Mouse (Mus musculus): ENCODE measurements around the gene Rbmx. TPM values are rescaled to one million over a fixed set of nuclear protein-coding genes. Genes with fewer than 3 reads are reported as not detected.

Rbmx gene
- polyA plus RNA-seq, 1 experiment from 2014 or later = 71.6 TPM

DNA sequence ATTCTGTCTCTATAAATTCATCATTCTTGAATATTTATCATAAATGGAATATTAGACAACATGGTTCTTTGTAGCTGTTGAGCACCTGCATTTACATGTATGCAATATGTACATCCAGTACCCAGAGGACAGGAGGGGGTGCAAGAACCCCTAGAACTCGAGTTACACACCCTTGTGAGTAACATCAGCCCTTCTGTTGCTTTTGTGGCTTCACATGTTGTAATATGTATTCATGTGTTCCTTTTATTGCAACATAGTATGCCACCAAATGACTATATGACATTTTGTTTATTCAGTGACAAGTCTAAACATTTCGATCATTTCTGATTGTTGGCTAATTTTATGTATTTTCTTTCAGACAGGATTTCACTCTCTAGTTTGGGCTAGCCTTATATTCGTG, 15.7 kb downstream of the Rbmx start:
- H3K4me3 ChIP-seq (ENCODE audit: low read depth, low read length) = no peak overlapping the region
- no peak overlapping the region for H3K27ac ChIP-seq (ENCODE audit: low read depth, low read length)
- WGBS = 74% methylated on average over 3 of the region's 3 CpGs
- H3K27me3 ChIP-seq (replicated peaks; ENCODE audit: control insufficient read depth, insufficient read depth, low read length) = no peaks in the 10 kb centered on the region
- DNase-seq (ENCODE audit: low spot score) (no peak), ATAC-seq (replicated peaks; ENCODE audit: low FRiP score) (no peak)
- H3K9ac ChIP-seq (ENCODE audit: low read depth, low read length) = no peak overlapping the region
- no peaks in the 10 kb centered on the region for H3K9me3 ChIP-seq (ENCODE audit: control insufficient read depth, low read length)
- peaks cover 2% of the 10 kb centered on the region; the same call in 1 of the 2 replicates for H3K36me3 ChIP-seq (ENCODE audit: control insufficient read depth, insufficient read depth, low read length)
- H3K4me1 ChIP-seq (replicated peaks; ENCODE audit: control insufficient read depth, insufficient read depth, low read length) = no peaks in the 10 kb centered on the region
- H3K4me2 ChIP-seq = no peak overlapping the region

DNA sequence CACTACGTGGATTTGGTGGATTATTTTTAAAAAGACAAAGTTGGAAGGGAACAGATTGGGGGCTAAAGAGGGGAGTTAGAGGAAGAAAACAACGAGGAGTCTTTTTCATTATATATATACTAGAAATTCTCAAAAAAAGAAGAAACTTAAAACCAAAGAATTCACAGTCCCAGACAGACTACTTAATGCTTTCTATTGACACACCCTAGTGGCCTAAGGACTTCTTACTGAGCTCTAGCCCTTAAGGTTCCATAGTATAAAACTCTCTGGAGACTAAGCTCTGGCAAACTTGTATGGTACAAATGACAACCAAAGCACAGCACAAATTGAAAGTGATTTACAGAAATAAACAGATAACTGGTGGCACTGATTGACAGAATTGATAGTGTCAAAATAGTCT, 18.8 kb downstream of the Rbmx start:
- H3K4me2 ChIP-seq = peak overlapping the region; percentile 40; the same call in 1 of the 2 replicates
- H3K4me3 ChIP-seq (ENCODE audit: low read depth, low read length) = no peak overlapping the region
- peak overlapping the region; percentile 65; the same call in 1 of the 2 replicates for H3K27ac ChIP-seq (ENCODE audit: low read depth, low read length)
- H3K4me1 ChIP-seq (replicated peaks; ENCODE audit: control insufficient read depth, insufficient read depth, low read length) = no peaks in the 10 kb centered on the region
- 60% methylated on average over 2 of the region's 2 CpGs for WGBS
- ATAC-seq (replicated peaks; ENCODE audit: low FRiP score) (0 out of 2 replicates have a peak, but pooled peaks have one; percentile 44), DNase-seq (ENCODE audit: low spot score) (no peak)
- no peaks in the 10 kb centered on the region for H3K9me3 ChIP-seq (ENCODE audit: control insufficient read depth, low read length)
- H3K36me3 ChIP-seq (ENCODE audit: control insufficient read depth, insufficient read depth, low read length) = no peaks in the 10 kb centered on the region; the same call in 1 of the 2 replicates
- no peaks in the 10 kb centered on the region for H3K27me3 ChIP-seq (replicated peaks; ENCODE audit: control insufficient read depth, insufficient read depth, low read length)
- H3K9ac ChIP-seq (ENCODE audit: low read depth, low read length) = no peak overlapping the region

DNA sequence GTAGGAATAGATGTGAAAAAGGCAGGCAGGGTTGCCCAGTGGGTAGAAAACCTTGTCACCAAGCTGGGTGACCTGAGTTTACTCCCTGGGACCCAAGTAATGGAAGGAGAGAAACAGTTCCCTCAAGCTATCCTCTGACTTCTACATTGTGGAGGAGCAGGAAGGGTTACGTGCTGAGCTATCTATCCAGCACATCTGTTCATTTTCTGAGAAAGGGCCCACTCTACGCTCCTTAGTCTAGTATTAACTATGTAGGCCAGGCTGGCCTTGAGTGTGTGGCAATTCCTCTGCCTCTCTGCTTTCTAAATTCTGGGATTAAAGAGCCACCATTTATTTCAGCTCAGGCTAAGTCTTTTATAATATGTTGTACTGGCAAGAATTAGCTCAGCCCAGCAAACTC, 19.3 kb downstream of the Rbmx start:
- Histone ChIP-seq H3K4me3 (ENCODE audit: low read depth, low read length) (no peak overlapping the region), H3K27me3 (replicated peaks; ENCODE audit: control insufficient read depth, insufficient read depth, low read length) (no peaks in the 10 kb centered on the region), H3K9me3 (ENCODE audit: control insufficient read depth, low read length) (no peaks in the 10 kb centered on the region), H3K27ac (ENCODE audit: low read depth, low read length) (peak overlapping the region; percentile 65), H3K4me2 (peak overlapping the region; percentile 40; the same call in 1 of the 2 replicates), H3K36me3 (ENCODE audit: control insufficient read depth, insufficient read depth, low read length) (no peaks in the 10 kb centered on the region; the same call in 1 of the 2 replicates), H3K4me1 (replicated peaks; ENCODE audit: control insufficient read depth, insufficient read depth, low read length) (no peaks in the 10 kb centered on the region), H3K9ac (ENCODE audit: low read depth, low read length) (no peak overlapping the region)
- 67% methylated on average over 2 of the region's 2 CpGs for WGBS
- no peak for DNase-seq (ENCODE audit: low spot score)
- ATAC-seq (replicated peaks; ENCODE audit: low FRiP score) = peak; percentile 97

- ATAC-seq (replicated peaks; ENCODE audit: low FRiP score) = peak; percentile 6; the same call in 1 of the 2 replicates
- WGBS = 80% methylated on average over 4 of the region's 4 CpGs
- Histone ChIP-seq H3K4me3 (ENCODE audit: low read depth, low read length) (no peak overlapping the region), H3K9me3 (ENCODE audit: control insufficient read depth, low read length) (no peaks in the 10 kb centered on the region), H3K9ac (ENCODE audit: low read depth, low read length) (no peak overlapping the region), H3K4me2 (no peak overlapping the region), H3K27ac (ENCODE audit: low read depth, low read length) (no peak overlapping the region), H3K36me3 (ENCODE audit: control insufficient read depth, insufficient read depth, low read length) (no peaks in the 10 kb centered on the region; the same call in 1 of the 2 replicates), H3K27me3 (replicated peaks; ENCODE audit: control insufficient read depth, insufficient read depth, low read length) (no peaks in the 10 kb centered on the region), H3K4me1 (replicated peaks; ENCODE audit: control insufficient read depth, insufficient read depth, low read length) (no peaks in the 10 kb centered on the region)
- DNase-seq (ENCODE audit: low spot score) = no peak
Observed at GRCm38 (mm10) chrX:57372965-57373364, 19.9 kb downstream of the Rbmx start.

DNA sequence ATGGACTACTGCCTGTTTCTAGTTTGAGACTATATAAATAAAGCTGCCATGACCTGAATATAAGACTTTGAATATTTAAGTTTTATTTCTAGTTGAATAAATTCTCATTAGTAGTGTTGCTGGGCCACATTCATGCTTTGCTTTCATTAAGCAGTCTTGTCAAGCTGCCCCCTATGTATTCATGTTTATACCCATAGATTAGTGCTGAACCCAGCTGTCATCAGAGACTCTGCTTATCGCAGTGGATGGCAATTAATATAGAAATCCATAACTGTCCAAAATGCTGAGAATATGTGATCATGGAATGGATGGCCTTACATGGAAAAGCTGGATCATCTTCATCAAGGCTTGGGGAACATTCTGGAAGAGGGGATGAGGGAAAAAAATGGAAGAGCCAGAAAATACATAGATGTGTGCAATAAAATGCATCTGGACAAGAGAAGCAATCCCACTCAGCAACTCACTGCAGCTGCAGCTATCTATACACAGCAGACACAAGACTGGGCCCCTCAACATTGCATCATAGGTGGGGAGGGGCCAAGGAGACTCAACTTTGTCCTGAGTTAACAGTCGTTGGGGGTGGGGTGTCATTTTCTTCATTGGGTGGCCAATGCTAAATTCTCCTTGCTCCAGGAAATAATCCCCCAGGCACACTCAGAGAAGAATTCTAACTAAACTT, 27.8 kb downstream of the Rbmx start:
- no peak overlapping the region for H3K4me3 ChIP-seq (ENCODE audit: low read depth, low read length)
- 49% methylated on average over 2 of the region's 2 CpGs for WGBS
- peak overlapping the region; percentile 27; the same call in 1 of the 2 replicates for H3K4me2 ChIP-seq

GRCm38 (mm10) chrX:57359316-57359715, 33.5 kb downstream of the Rbmx start:
- WGBS = 66% methylated on average over 1 of the region's 1 CpGs

More for the DNA sequence above, 27.8 kb downstream of the Rbmx start:
- no peaks in the 10 kb centered on the region for H3K27me3 ChIP-seq (replicated peaks; ENCODE audit: control insufficient read depth, insufficient read depth, low read length)
- H3K9ac ChIP-seq (ENCODE audit: low read depth, low read length) = no peak overlapping the region
- no peaks in the 10 kb centered on the region for H3K9me3 ChIP-seq (ENCODE audit: control insufficient read depth, low read length)
- no peaks in the 10 kb centered on the region for H3K4me1 ChIP-seq (replicated peaks; ENCODE audit: control insufficient read depth, insufficient read depth, low read length)
- peak overlapping the region; percentile 40 for H3K27ac ChIP-seq (ENCODE audit: low read depth, low read length)
- peak; percentile 98 for ATAC-seq (replicated peaks; ENCODE audit: low FRiP score)
- DNase-seq (ENCODE audit: low spot score) = peak; percentile 42
- no peaks in the 10 kb centered on the region for H3K36me3 ChIP-seq (ENCODE audit: control insufficient read depth, insufficient read depth, low read length)

DNA sequence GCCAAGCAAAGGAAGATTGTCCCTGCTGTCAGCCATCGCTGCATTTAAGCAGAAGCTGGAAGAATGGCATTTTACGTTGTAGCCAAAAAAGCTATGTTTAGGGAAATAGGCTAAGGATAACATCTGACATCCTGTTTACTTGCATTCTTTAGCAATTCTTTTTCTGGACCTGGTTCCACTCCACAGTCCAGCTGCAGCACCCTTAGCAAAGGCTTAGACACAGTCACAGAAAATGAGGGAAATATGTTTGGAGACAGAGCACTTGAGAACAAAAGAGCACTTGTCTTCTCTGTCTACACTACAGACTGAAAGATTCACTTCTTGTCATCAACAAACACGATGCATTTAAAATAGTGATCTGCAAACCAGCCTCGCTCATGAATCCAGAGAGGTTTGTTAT, 53.6 kb downstream of the Rbmx start:
- Histone ChIP-seq H3K9me3 (ENCODE audit: control insufficient read depth, low read length) (no peaks in the 10 kb centered on the region), H3K27me3 (replicated peaks; ENCODE audit: control insufficient read depth, insufficient read depth, low read length) (no peaks in the 10 kb centered on the region), H3K4me1 (replicated peaks; ENCODE audit: control insufficient read depth, insufficient read depth, low read length) (no peaks in the 10 kb centered on the region), H3K4me3 (ENCODE audit: low read depth, low read length) (no peak overlapping the region), H3K27ac (ENCODE audit: low read depth, low read length) (no peak overlapping the region), H3K36me3 (ENCODE audit: control insufficient read depth, insufficient read depth, low read length) (no peaks in the 10 kb centered on the region), H3K9ac (ENCODE audit: low read depth, low read length) (no peak overlapping the region), H3K4me2 (no peak overlapping the region)
- DNase-seq (ENCODE audit: low spot score) (no peak), ATAC-seq (replicated peaks; ENCODE audit: low FRiP score) (no peak)
- WGBS = 71% methylated on average over 4 of the region's 4 CpGs

More at GRCm38 (mm10) chrX:57359316-57359715, 33.5 kb downstream of the Rbmx start:
- H3K36me3 ChIP-seq (ENCODE audit: control insufficient read depth, insufficient read depth, low read length) = no peaks in the 10 kb centered on the region
- no peak overlapping the region for H3K4me2 ChIP-seq
- no peaks in the 10 kb centered on the region for H3K9me3 ChIP-seq (ENCODE audit: control insufficient read depth, low read length)
- no peaks in the 10 kb centered on the region for H3K27me3 ChIP-seq (replicated peaks; ENCODE audit: control insufficient read depth, insufficient read depth, low read length)
- no peak for DNase-seq (ENCODE audit: low spot score)
- H3K4me1 ChIP-seq (replicated peaks; ENCODE audit: control insufficient read depth, insufficient read depth, low read length) = no peaks in the 10 kb centered on the region
- H3K27ac ChIP-seq (ENCODE audit: low read depth, low read length) = no peak overlapping the region
- H3K9ac ChIP-seq (ENCODE audit: low read depth, low read length) = no peak overlapping the region
- no peak for ATAC-seq (replicated peaks; ENCODE audit: low FRiP score)
- H3K4me3 ChIP-seq (ENCODE audit: low read depth, low read length) = no peak overlapping the region

GRCm38 (mm10) chrX:57338371-57339211, 54.2 kb downstream of the Rbmx start, which contains the start of gene Arhgef6:
Arhgef6 (minus strand) TSS chrX:57338729.
- Histone ChIP-seq H3K4me1 (replicated peaks; ENCODE audit: control insufficient read depth, insufficient read depth, low read length) (no peaks in the 10 kb centered on the region), H3K4me3 (ENCODE audit: low read depth, low read length) (no peak within 1 kb of the TSS), H3K4me2 (peak within 1 kb of the TSS; percentile 14; the same call in 1 of the 2 replicates), H3K36me3 (ENCODE audit: control insufficient read depth, insufficient read depth, low read length) (no peaks in the 10 kb centered on the region), H3K9ac (ENCODE audit: low read depth, low read length) (no peak within 1 kb of the TSS), H3K27ac (ENCODE audit: low read depth, low read length) (no peak within 1 kb of the TSS), H3K9me3 (ENCODE audit: control insufficient read depth, low read length) (no peaks in the 10 kb centered on the region), H3K27me3 (replicated peaks; ENCODE audit: control insufficient read depth, insufficient read depth, low read length) (no peaks in the 10 kb centered on the region)
- WGBS = 45% methylated on average over 18 of the region's 18 CpGs
- DNase-seq (ENCODE audit: low spot score) (no peak), ATAC-seq (replicated peaks; ENCODE audit: low FRiP score) (no peak)
